Mouse (Mus musculus) lung, embryonic 14.5 days (tissue): ENCODE measurements around the gene Sec24a. TPM values are rescaled to one million over a fixed set of nuclear protein-coding genes. Genes with fewer than 3 reads are reported as not detected.

Experiments used
- ATAC-seq: fragments of 200-750 bp; cut with Nextera tagmentation; 2 replicates; pipeline ENCODE4 v1.8.0; 2017; ENCODE audit warnings: mild to moderate bottlenecking, moderate TSS enrichment, moderate library complexity; ENCODE audit not compliant: insufficient read depth
- DNase-seq: peaks from one replicate; pipeline ENCODE4 v3.0.0-alpha.2; 2015
- H3K27ac ChIP-seq: fragments of 300-500 bp; sonication (generic); 2 replicates; pipeline ENCODE4 v1.5.1; 2014; ENCODE audit warnings: low read depth, mild to moderate bottlenecking, moderate library complexity
- H3K27me3 ChIP-seq: fragments of 300-500 bp; sonication (generic); 2 replicates; pipeline ENCODE4 v1.6.1; 2014; ENCODE audit warnings: low read length, control low read depth; ENCODE audit not compliant: insufficient read depth
- H3K36me3 ChIP-seq: fragments of 300-500 bp; sonication (generic); 2 replicates; pipeline ENCODE4 v1.6.1; 2014; ENCODE audit warnings: control low read depth; ENCODE audit not compliant: insufficient read depth
- H3K4me1 ChIP-seq: fragments of 300-500 bp; sonication (generic); 2 replicates; pipeline ENCODE4 v1.6.1; 2014; ENCODE audit warnings: antibody characterized with exemption, control low read depth; ENCODE audit not compliant: insufficient read depth
- H3K4me2 ChIP-seq: fragments of 300-500 bp; sonication (generic); 2 replicates; pipeline ENCODE4 v1.6.1; 2014; ENCODE audit warnings: mild to moderate bottlenecking
- H3K4me3 ChIP-seq: fragments of 300-500 bp; sonication (generic); 2 replicates; pipeline ENCODE4 v1.5.1; 2014; ENCODE audit warnings: low read depth, low read length
- H3K9ac ChIP-seq: fragments of 300-500 bp; sonication (generic); 2 replicates; pipeline ENCODE4 v1.6.1; 2014
- H3K9me3 ChIP-seq: fragments of 300-500 bp; sonication (generic); 2 replicates; pipeline ENCODE4 v1.6.1; 2016; ENCODE audit warnings: low read depth, low read length, control low read depth
- CTCF ChIP-seq: IDR thresholded peaks from 2 replicates; pipeline ENCODE4 v1.5.1; 2016; ENCODE audit warnings: antibody characterized with exemption, low read depth
- WGBS: fragments of 180-500 bp; shearing (Covaris S2); extraction: QIAGEN DNeasy Blood & Tissue Kit; methylation state at CpG from one replicate; pipeline ENCODE4 v1.1.7; 2014; 5-methylcytosine and 5-hydroxymethylcytosine counted together
- polyA plus RNA-seq: library from polyadenylated mRNA; unstranded; fragments of >200 nt; fragmentation: Nextera tagmentation; extraction: Ambion mirVana; gene quantifications from 2 replicates; pipeline ENCODE4 v1.2.1, GENCODE M21; 2014

Sec24a gene
- polyA plus RNA-seq, 1 experiment from 2014 or later, result 16.3 TPM

GRCm38 (mm10) chr11:51643761-51644160 lies 119.7 kb downstream of the Sec24a start:
- ATAC-seq (no peak), DNase-seq (no peak)
- H3K36me3 ChIP-seq, result peaks cover 33% of the 10 kb centered on the region
- no peaks in the 10 kb centered on the region; the same call in 1 of the 2 replicates for H3K27me3 ChIP-seq
- peaks cover 3% of the 10 kb centered on the region; the same call in 1 of the 2 replicates for H3K4me1 ChIP-seq
- 47% methylated on average over 15 of the region's 15 CpGs for WGBS
- H3K4me2 ChIP-seq, result peak overlapping the region; percentile 1; the same call in 1 of the 2 replicates
- no peak overlapping the region for H3K4me3 ChIP-seq
- peak overlapping the region; percentile 18; the same call in 1 of the 2 replicates for H3K27ac ChIP-seq
- H3K9me3 ChIP-seq, result no peaks in the 10 kb centered on the region
- H3K9ac ChIP-seq, result no peak overlapping the region; the same call in 1 of the 2 replicates
- TF ChIP-seq CTCF, result no peak

DNA sequence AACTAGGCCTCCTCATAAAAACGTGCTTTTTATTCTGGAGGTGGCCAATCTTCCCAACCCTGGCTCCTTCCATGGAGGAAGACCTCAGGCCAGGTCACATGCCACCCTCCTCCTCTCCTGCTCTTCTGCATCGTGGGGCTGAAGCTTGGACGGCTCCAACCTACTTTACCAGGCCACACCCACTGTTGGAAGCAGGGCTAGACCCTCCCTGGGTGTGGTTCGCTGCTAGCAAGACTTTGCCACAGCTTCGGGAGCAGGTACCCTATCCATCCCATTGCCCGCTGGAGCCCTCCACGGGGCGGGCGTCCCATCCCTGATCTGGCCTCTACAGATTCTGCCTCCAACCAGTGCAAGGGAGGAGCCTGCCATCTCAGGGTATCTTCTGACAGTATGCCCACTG lies 120.2 kb downstream of the Sec24a start:
- Histone ChIP-seq H3K4me2 (no peak overlapping the region), H3K9me3 (no peaks in the 10 kb centered on the region), H3K27me3 (no peaks in the 10 kb centered on the region; the same call in 1 of the 2 replicates), H3K4me1 (no peaks in the 10 kb centered on the region), H3K4me3 (no peak overlapping the region), H3K27ac (no peak overlapping the region), H3K36me3 (peaks cover 33% of the 10 kb centered on the region), H3K9ac (no peak overlapping the region)
- no peak for DNase-seq
- no peak for TF ChIP-seq CTCF
- ATAC-seq, result no peak
- 68% methylated on average over 9 of the region's 9 CpGs for WGBS

Other genes starting within 250 kb of the Sec24a start
- gene Phykpl, start 178.9 kb downstream of the Sec24a start, polyA plus RNA-seq, result 19.6 and 23.3 TPM in 2 replicates
- gene Hnrnpab, start 156.8 kb downstream of the Sec24a start, polyA plus RNA-seq, result 676 and 703 TPM in 2 replicates
- 178 and 187 TPM in 2 replicates for gene Nhp2, start 143.9 kb downstream of the Sec24a start, polyA plus RNA-seq
- gene Rmnd5b, start 127.7 kb downstream of the Sec24a start, polyA plus RNA-seq, result 39.4 and 43.6 TPM in 2 replicates
- 35.5 and 39.2 TPM in 2 replicates for gene N4bp3, start 112.8 kb downstream of the Sec24a start, polyA plus RNA-seq
- 3.4 TPM in 2 replicates for gene D930048N14Rik, start 112.7 kb downstream of the Sec24a start, polyA plus RNA-seq
- gene 0610009B22Rik, start 74.8 kb downstream of the Sec24a start, polyA plus RNA-seq, result 81.0 and 86.4 TPM in 2 replicates
- 105 and 109 TPM in 2 replicates for gene Sar1b, start 53 bp upstream of the Sec24a start, polyA plus RNA-seq
- 1.3 and 1.6 TPM in 2 replicates for gene Jade2, start 94.0 kb upstream of the Sec24a start, polyA plus RNA-seq
- gene Cdkn2aipnl, start 204.0 kb upstream of the Sec24a start, polyA plus RNA-seq, result 107 and 109 TPM in 2 replicates
- gene Ube2b, start 237.1 kb upstream of the Sec24a start, polyA plus RNA-seq, result 126 and 128 TPM in 2 replicates
- 8.5 and 9.4 TPM in 2 replicates for gene Cdkl3, start 240.6 kb upstream of the Sec24a start, polyA plus RNA-seq